Mouse (Mus musculus): ENCODE results near the gene Notum.
"Not testable (repeated sequence)": the region's sequence is repeated elsewhere in the genome, so short reads cannot be mapped to it uniquely, and the experiment has no call there.

Gene Notum

GRCm38 (mm10) chr11:120675875-120676274 lies 14.9 kb upstream of the Notum start:
- DNase-seq (ENCODE audit: low spot score), result not testable (repeated sequence)

- DNase-seq (ENCODE audit: low spot score), result no peak
Measured at GRCm38 (mm10) chr11:120673594-120674122, 12.7 kb upstream of the Notum start.

GRCm38 (mm10) chr11:120672687-120673593 lies 12.0 kb upstream of the Notum start, which contains the start of gene Aspscr1:
Gene Aspscr1, plus strand, starts transcription at chr11:120672973.
- DNase-seq (ENCODE audit: low spot score), result peak; percentile 93

- no peak for DNase-seq (ENCODE audit: low spot score)
Measured at GRCm38 (mm10) chr11:120666617-120667016, 5.6 kb upstream of the Notum start.

GRCm38 (mm10) chr11:120665406-120665805 lies 4.4 kb upstream of the Notum start:
- DNase-seq (ENCODE audit: low spot score), result no peak

- DNase-seq (ENCODE audit: low spot score), result no peak
Measured at GRCm38 (mm10) chr11:120663714-120664113, 2.7 kb upstream of the Notum start.

- no peak for DNase-seq (ENCODE audit: low spot score)
Measured at GRCm38 (mm10) chr11:120662759-120663158, 1.8 kb upstream of the Notum start.

- DNase-seq (ENCODE audit: low spot score), result no peak
Measured at GRCm38 (mm10) chr11:120660301-120661075, 487 bp downstream of the Notum start.

- no peak for DNase-seq (ENCODE audit: low spot score)
Measured at GRCm38 (mm10) chr11:120659509-120660300, 1.3 kb downstream of the Notum start.

- DNase-seq (ENCODE audit: low spot score), result peak; percentile 75
Measured at GRCm38 (mm10) chr11:120658876-120659410, 2.0 kb downstream of the Notum start.

GRCm38 (mm10) chr11:120657301-120657700 lies 3.7 kb downstream of the Notum start:
- no peak for DNase-seq (ENCODE audit: low spot score)

- no peak for DNase-seq (ENCODE audit: low spot score)
Measured at GRCm38 (mm10) chr11:120654741-120655140, 6.2 kb downstream of the Notum start.

- no peak for DNase-seq (ENCODE audit: low spot score)
Measured at GRCm38 (mm10) chr11:120651872-120652271, 9.1 kb downstream of the Notum start.

GRCm38 (mm10) chr11:120648001-120648476 lies 12.9 kb downstream of the Notum start, which contains the start of gene Myadml2:
Gene Myadml2, minus strand, starts transcription at chr11:120648158.
- DNase-seq (ENCODE audit: low spot score), result peak; percentile 60

GRCm38 (mm10) chr11:120647047-120647830 lies 13.7 kb downstream of the Notum start:
- DNase-seq (ENCODE audit: low spot score), result no peak

- peak; percentile 93 for DNase-seq (ENCODE audit: low spot score)
Measured at GRCm38 (mm10) chr11:120643601-120643987, 17.4 kb downstream of the Notum start, which contains the start of gene Pycr1. Gene Pycr1, minus strand, starts transcription at chr11:120643769.

GRCm38 (mm10) chr11:120642939-120643600 lies 17.9 kb downstream of the Notum start:
- no peak for DNase-seq (ENCODE audit: low spot score)

- DNase-seq (ENCODE audit: low spot score), result no peak
Measured at GRCm38 (mm10) chr11:120641869-120642268, 19.1 kb downstream of the Notum start.

- DNase-seq (ENCODE audit: low spot score), result no peak
Measured at GRCm38 (mm10) chr11:120641255-120641654, 19.7 kb downstream of the Notum start.

- DNase-seq (ENCODE audit: low spot score), result no peak
Measured at GRCm38 (mm10) chr11:120634810-120635209, 26.2 kb downstream of the Notum start.

All from layer of hippocampus, adult 11-12 months (tissue).